Mouse (Mus musculus) limb, embryonic 11.5 days (tissue): ENCODE results near the gene Slit3. TPM values are rescaled to one million over a fixed set of nuclear protein-coding genes. Genes with fewer than 3 reads are reported as not detected.

Source experiments
- ATAC-seq: fragments of 200-750 bp; cut with Nextera tagmentation; 2 replicates; pipeline ENCODE4 v1.8.0; 2017; ENCODE audit warnings: low read depth; ENCODE audit not compliant: insufficient number of reproducible peaks, low FRiP score, low TSS enrichment
- DNase-seq: peaks from one replicate; pipeline ENCODE4 v3.0.0-alpha.2; 2015; ENCODE audit warnings: low spot score
- H3K27ac ChIP-seq: fragments of 300-500 bp; sonication (generic); replicated peaks from 2 replicates; pipeline ENCODE4 v1.5.1; 2014; ENCODE audit warnings: low read depth, mild to moderate bottlenecking, low read length
- H3K27me3 ChIP-seq: fragments of 300-500 bp; sonication (generic); 2 replicates; pipeline ENCODE4 v1.6.1; 2014; ENCODE audit warnings: mild to moderate bottlenecking, low read length, mixed read lengths; ENCODE audit not compliant: control insufficient read depth, insufficient read depth
- H3K36me3 ChIP-seq: fragments of 300-500 bp; sonication (generic); 2 replicates; pipeline ENCODE4 v1.6.1; 2014; ENCODE audit warnings: mild to moderate bottlenecking, low read length, moderate library complexity, mixed read lengths; ENCODE audit not compliant: control insufficient read depth, insufficient read depth
- H3K4me1 ChIP-seq: fragments of 300-500 bp; sonication (generic); 2 replicates; pipeline ENCODE4 v1.6.1; 2014; ENCODE audit warnings: low read length, mixed read lengths; ENCODE audit not compliant: control insufficient read depth, insufficient read depth
- H3K4me2 ChIP-seq: fragments of 300-500 bp; sonication (generic); 2 replicates; pipeline ENCODE4 v1.6.1; 2014; ENCODE audit warnings: low read depth, mild to moderate bottlenecking, moderate library complexity; ENCODE audit not compliant: severe bottlenecking
- H3K4me3 ChIP-seq: fragments of 300-500 bp; sonication (generic); 2 replicates; pipeline ENCODE4 v1.5.1; 2014; ENCODE audit warnings: low read depth, low read length
- H3K9ac ChIP-seq: fragments of 300-500 bp; sonication (generic); 2 replicates; pipeline ENCODE4 v1.6.1; 2014; ENCODE audit warnings: mild to moderate bottlenecking, low read length
- H3K9me3 ChIP-seq: fragments of 300-500 bp; sonication (generic); 2 replicates; pipeline ENCODE4 v1.6.1; 2016; ENCODE audit warnings: low read length; ENCODE audit not compliant: control insufficient read depth
- WGBS: fragments of 180-500 bp; shearing (Covaris S2); extraction: QIAGEN DNeasy Blood & Tissue Kit; methylation state at CpG from one replicate; pipeline ENCODE4 v1.1.7; 2014; 5-methylcytosine and 5-hydroxymethylcytosine counted together
- polyA plus RNA-seq: library from polyadenylated mRNA; unstranded; fragments of >200 nt; fragmentation: Nextera tagmentation; extraction: Ambion mirVana; gene quantifications from 2 replicates; pipeline ENCODE4 v1.2.1, GENCODE M21; 2014

Gene Slit3
- polyA plus RNA-seq, 1 experiment from 2014 or later = 30.6 TPM

DNA sequence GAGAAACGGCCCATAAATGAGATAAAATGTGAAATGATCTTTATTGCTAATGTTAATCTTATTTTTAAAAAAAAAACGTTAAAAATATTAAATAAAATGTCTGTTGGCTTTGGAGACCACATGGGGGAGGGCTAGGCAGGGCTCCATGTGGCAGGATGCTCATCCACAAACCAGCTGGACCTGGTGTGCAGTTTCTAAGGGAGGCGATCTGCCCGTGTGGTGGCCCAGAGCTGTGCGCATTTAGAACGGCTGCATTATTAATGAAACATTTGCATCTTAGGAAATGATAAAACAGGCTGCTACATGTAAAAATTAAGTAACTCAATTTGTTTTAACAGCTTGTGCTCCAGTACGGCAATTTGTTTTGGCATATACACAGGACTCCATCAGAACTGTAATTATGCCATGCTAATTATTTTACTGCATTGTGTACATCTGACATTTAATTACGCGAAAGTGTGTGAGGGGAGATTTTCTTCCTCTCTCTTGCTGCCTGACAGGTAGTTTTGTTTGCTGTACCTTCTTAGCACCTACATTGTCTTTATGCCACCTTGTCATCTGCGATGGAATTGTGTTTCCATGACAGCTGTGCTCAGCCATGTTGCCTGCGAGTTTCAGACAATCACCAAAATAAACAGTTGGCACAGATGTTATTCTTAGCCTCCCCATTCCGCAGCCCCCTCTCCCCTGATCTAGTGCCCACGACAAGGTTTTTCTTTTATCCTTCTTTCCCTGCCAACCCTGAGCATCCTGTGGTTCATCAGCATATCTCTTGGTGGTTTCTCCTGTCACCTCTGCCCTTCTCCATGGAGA lies 165.8 kb downstream of the Slit3 start:
- H3K4me1 ChIP-seq = peaks cover 9% of the 10 kb centered on the region
- no peak for DNase-seq
- no peak overlapping the region for H3K4me2 ChIP-seq
- no peak overlapping the region for H3K27ac ChIP-seq
- H3K27me3 ChIP-seq = no peaks in the 10 kb centered on the region
- 81% methylated on average over 13 of the region's 13 CpGs for WGBS
- H3K9ac ChIP-seq = no peak overlapping the region
- no peak overlapping the region for H3K4me3 ChIP-seq
- ATAC-seq = no peak
- H3K9me3 ChIP-seq = no peaks in the 10 kb centered on the region; the same call in 1 of the 2 replicates
- H3K36me3 ChIP-seq = no peaks in the 10 kb centered on the region

DNA sequence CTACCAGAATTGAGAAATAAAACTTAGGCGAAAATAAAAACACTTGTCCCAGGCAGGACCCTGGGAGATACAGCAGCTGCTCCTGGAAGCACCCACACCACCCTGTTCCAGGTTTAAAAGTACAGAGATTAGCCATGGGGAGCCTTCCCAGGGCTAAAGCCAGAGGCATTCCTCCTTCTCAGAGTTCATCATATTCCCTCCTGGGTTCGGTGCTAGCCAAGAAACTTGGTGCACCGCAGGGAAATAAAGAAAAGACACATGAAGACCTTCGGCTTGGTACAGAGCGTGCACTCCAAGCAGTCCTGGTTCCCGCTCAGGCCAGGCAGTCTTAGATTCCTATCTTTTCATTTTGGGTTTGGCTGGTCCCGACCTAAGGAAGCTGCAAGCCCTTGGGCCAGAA lies 167.0 kb downstream of the Slit3 start:
- Histone ChIP-seq H3K4me3 (no peak overlapping the region), H3K4me1 (peaks cover 6% of the 10 kb centered on the region), H3K27me3 (no peaks in the 10 kb centered on the region), H3K9ac (no peak overlapping the region), H3K36me3 (no peaks in the 10 kb centered on the region), H3K4me2 (no peak overlapping the region), H3K27ac (no peak overlapping the region), H3K9me3 (no peaks in the 10 kb centered on the region; the same call in 1 of the 2 replicates)
- DNase-seq (no peak), ATAC-seq (no peak)
- WGBS = 91% methylated on average over 7 of the region's 7 CpGs

DNA sequence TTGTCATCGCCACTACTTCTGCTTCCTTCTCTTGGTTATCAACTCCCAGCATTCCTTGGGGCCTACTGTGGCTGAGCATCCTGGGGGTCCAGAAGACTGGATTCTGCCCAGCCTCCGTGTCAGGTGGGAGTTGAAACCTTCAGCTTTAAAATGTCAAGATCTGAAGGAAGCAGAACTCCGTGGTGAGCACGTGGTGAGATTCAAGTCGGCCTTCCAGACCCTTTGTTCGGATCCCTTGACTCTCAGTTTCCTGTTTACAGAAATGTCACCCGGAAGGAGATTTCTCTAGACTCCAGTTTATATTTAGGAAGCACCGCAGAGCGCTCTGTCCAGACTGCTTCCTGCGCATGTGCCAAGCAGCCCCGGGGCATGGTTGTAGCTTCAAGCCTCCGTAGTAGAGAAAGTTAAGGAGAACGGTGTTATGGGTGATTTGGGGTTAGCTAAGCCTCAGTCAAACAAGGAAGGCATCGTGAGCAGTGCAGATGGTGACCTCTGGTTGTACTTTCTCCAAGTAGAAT lies 167.8 kb downstream of the Slit3 start:
- Histone ChIP-seq H3K27me3 (no peaks in the 10 kb centered on the region), H3K4me1 (peaks cover 9% of the 10 kb centered on the region), H3K9ac (no peak overlapping the region), H3K36me3 (no peaks in the 10 kb centered on the region), H3K27ac (no peak overlapping the region), H3K4me2 (no peak overlapping the region), H3K4me3 (no peak overlapping the region), H3K9me3 (no peaks in the 10 kb centered on the region; the same call in 1 of the 2 replicates)
- ATAC-seq = no peak
- 79% methylated on average over 14 of the region's 14 CpGs for WGBS
- no peak for DNase-seq

DNA sequence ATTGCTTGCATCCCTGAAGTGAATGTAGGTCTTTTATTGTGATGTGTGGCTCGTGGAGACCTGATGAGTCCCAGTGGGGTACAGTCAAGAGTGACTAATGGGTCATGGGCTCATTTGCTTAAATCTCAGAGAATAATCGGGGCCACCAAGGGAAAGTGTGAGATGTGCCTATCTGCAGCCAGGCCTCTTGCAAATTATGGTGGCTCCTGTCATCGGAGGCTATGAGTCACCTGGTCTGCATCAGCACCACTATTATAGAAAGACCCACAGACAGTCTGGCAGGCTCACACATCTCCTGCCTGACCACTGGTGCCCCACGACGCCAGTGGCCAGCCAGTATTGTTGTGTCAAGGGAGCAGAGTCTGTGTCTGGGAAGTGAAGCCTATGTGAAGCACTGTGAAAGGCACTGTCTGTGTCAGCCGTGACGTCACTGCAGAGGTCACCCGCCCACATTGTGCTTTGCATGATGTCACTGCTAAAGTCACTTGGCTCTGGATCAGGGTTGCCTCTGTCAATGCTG lies 171.3 kb downstream of the Slit3 start:
- no peak overlapping the region for H3K9ac ChIP-seq
- no peak for DNase-seq
- no peak for ATAC-seq
- peaks cover 20% of the 10 kb centered on the region for H3K4me1 ChIP-seq
- H3K27me3 ChIP-seq = no peaks in the 10 kb centered on the region
- H3K4me2 ChIP-seq = no peak overlapping the region
- H3K4me3 ChIP-seq = no peak overlapping the region
- H3K27ac ChIP-seq = no peak overlapping the region
- no peaks in the 10 kb centered on the region for H3K36me3 ChIP-seq
- WGBS = 82% methylated on average over 8 of the region's 8 CpGs
- no peaks in the 10 kb centered on the region; the same call in 1 of the 2 replicates for H3K9me3 ChIP-seq

DNA sequence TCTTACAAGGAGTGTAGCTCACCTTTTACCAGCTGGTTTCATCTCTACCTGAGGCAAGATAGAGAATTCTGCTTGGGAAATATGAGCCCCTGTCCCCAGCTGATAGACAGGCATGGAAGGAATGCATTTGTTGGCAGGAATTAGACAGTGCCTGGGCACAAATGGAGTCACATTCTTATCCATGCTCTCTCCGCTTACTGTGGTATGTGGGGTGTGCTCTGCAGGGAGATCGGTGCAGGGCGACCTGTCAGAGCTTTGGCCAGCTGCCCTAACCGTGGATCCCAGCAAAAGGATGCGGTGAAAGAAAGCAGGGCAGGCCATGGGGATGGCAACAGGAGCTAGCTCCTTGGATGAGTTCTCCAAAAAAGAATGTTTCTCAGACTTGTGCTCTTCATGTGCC lies 172.2 kb downstream of the Slit3 start:
- ATAC-seq (no peak), DNase-seq (no peak)
- no peak overlapping the region for H3K27ac ChIP-seq
- H3K4me3 ChIP-seq = no peak overlapping the region
- H3K36me3 ChIP-seq = no peaks in the 10 kb centered on the region
- WGBS = 86% methylated on average over 5 of the region's 5 CpGs
- no peak overlapping the region for H3K9ac ChIP-seq
- no peaks in the 10 kb centered on the region for H3K27me3 ChIP-seq
- H3K9me3 ChIP-seq = no peaks in the 10 kb centered on the region
- no peak overlapping the region for H3K4me2 ChIP-seq
- H3K4me1 ChIP-seq = peaks cover 20% of the 10 kb centered on the region

DNA sequence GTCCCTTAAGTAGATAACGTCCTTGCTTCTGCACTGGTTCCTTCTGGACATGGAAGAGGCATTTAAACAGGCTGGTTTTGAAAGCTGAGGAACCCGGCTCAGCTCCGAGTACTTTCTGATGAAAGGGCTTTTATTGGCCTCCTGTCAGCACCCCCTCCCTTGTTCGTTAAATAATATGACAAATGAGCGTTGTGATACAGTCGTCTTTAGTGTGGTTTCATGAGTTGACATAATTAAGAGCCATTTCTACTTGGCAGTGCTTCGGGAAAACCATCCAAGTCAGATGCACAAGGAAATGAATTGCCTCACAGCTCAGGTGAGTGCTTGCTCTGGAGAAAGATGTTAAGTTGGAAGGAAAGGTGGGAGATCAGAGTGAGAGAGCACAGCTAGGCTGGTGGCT lies 173.6 kb downstream of the Slit3 start:
- H3K27me3 ChIP-seq = no peaks in the 10 kb centered on the region
- H3K9ac ChIP-seq = no peak overlapping the region
- DNase-seq = no peak
- H3K4me3 ChIP-seq = no peak overlapping the region
- no peak overlapping the region for H3K4me2 ChIP-seq
- 22% methylated on average over 7 of the region's 7 CpGs for WGBS
- H3K36me3 ChIP-seq = no peaks in the 10 kb centered on the region
- H3K27ac ChIP-seq = no peak overlapping the region
- H3K9me3 ChIP-seq = no peaks in the 10 kb centered on the region
- ATAC-seq = no peak
- peaks cover 19% of the 10 kb centered on the region for H3K4me1 ChIP-seq

DNA sequence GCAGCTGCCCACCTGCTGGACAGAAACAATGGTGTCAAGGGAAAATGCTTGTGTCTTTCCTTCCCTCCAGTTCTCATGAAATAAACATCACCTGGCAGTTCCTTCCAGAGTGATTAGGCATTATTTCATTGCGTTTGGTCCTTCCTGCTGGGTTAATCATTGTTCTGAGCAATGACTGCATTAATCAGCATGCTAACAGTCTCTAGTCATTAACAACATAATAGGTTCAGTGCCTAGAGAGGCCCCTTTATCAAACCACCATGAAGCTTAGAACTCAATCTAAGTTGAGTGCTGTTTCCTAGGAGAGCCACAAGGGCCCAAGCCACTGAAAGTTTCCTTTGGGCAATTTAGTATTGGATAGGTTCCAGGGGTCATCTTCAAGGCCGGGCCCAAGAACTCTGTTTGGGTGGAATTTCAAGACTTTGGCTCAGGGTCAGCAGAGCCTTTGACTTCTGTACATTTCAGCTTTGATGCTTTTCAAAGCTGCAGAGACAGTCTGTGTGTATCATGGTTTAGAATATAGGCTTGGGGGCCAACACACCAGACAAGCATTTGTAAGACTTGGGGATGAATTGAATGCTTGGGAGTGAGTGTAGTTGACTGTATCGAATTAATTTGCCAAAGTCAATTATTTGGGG lies 174.3 kb downstream of the Slit3 start:
- WGBS = 67% methylated on average over 3 of the region's 3 CpGs
- DNase-seq (no peak), ATAC-seq (no peak)
- H3K27me3 ChIP-seq = no peaks in the 10 kb centered on the region
- H3K4me1 ChIP-seq = peaks cover 19% of the 10 kb centered on the region
- H3K4me2 ChIP-seq = no peak overlapping the region
- H3K27ac ChIP-seq = no peak overlapping the region
- no peak overlapping the region for H3K9ac ChIP-seq
- no peak overlapping the region for H3K4me3 ChIP-seq
- no peaks in the 10 kb centered on the region for H3K36me3 ChIP-seq
- H3K9me3 ChIP-seq = no peaks in the 10 kb centered on the region

DNA sequence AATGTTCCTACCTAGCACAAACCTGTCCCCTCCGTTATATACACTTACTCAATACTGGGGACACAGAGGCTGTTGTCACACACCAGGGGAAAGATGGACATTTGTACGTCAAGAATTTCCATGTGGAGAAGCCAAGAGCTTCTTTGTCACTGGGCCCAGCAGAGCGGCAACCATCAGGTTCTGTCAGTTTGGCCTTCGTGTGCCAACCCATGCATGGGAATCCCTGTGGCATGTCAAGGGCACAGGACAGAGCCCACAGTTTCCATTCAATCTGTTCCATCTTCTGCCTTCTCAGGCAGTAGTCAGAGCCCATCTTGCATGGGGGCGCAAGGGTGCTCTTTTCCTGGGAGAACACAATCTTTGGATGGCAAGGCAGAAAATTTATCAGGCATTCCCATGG lies 175.8 kb downstream of the Slit3 start:
- no peaks in the 10 kb centered on the region for H3K9me3 ChIP-seq
- no peak overlapping the region for H3K9ac ChIP-seq
- H3K27me3 ChIP-seq = no peaks in the 10 kb centered on the region
- H3K4me3 ChIP-seq = no peak overlapping the region
- H3K4me1 ChIP-seq = peaks cover 19% of the 10 kb centered on the region
- DNase-seq (no peak), ATAC-seq (no peak)
- H3K36me3 ChIP-seq = no peaks in the 10 kb centered on the region
- no peak overlapping the region for H3K27ac ChIP-seq
- WGBS = 94% methylated on average over 5 of the region's 5 CpGs
- H3K4me2 ChIP-seq = no peak overlapping the region
